Mouse (Mus musculus): Measurements from ENCODE around the gene Polr2i. TPM values are rescaled to one million over a fixed set of nuclear protein-coding genes. Genes with fewer than 3 reads are reported as not detected.
"Not testable (repeated sequence)": the region's sequence is repeated elsewhere in the genome, so short reads cannot be mapped to it uniquely, and the experiment has no call there.

Polr2i gene
- total and polyA plus RNA-seq, 3 experiments, result 23.0 to 79.0 (median 58.7) TPM

- H3K9me3 ChIP-seq (replicated peaks), result no peaks in the 10 kb centered on the region
- no peak overlapping the region for H3K4me3 ChIP-seq (ENCODE audit: low read depth, low read length)
- TF ChIP-seq GATA2 (IDR thresholded peaks at IDR 0.05; ENCODE audit: borderline replicate concordance, low read depth, low read length), result no peak
- no peak for DNase-seq (ENCODE audit: low spot score)
- no peak for ATAC-seq (ENCODE audit: extremely low read depth, insufficient number of reproducible peaks, low FRiP score, poor library complexity, severe bottlenecking)
- H3K4me1 ChIP-seq (ENCODE audit: insufficient read depth, low read depth, low read length), result peaks cover 15% of the 10 kb centered on the region
- peaks cover 10% of the 10 kb centered on the region for H3K27me3 ChIP-seq (ENCODE audit: insufficient read depth, low read length)
- no peaks in the 10 kb centered on the region for H3K36me3 ChIP-seq (replicated peaks)
These were observed 28.7 kb upstream of the Polr2i start for GRCm38 (mm10) chr7:30202895-30203690.

DNA sequence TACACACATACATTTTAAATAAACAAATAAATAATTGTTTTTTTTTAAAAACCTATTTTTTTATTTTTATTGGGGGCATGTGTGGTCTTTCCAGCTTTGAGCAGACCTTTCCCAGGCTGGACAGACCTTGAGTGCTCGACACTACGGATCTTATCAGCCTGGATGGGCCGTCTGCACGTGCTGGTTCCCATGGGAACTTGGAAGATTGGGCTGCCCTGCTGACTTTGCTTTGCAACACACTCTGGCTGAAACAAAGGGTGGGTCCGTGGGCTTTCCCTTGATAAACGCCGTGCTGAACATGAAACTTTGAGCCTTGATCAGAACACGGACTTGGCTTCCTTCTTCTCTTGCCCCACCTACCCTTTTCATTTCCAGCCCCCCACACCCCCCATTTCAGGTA is 27.4 kb upstream of the Polr2i start:
- TF ChIP-seq POLR2AphosphoS5 (IDR thresholded peaks at IDR 0.05; ENCODE audit: insufficient replicate concordance, low read depth, low read length) (no peak), GATA2 (IDR thresholded peaks at IDR 0.05; ENCODE audit: borderline replicate concordance, low read depth, low read length) (no peak), TAL1 (conservative IDR thresholded peaks at IDR 0.05; ENCODE audit: low read depth, low read length) (no peak), GATA1 (IDR thresholded peaks at IDR 0.05; ENCODE audit: borderline replicate concordance, low read length) (no peak), CTCF (IDR thresholded peaks at IDR 0.05; ENCODE audit: low read depth, low read length) (no peak)
- H3K4me3 ChIP-seq (ENCODE audit: low read depth, low read length), result no peak overlapping the region
- DNase-seq (ENCODE audit: low spot score) (no peak), ATAC-seq (ENCODE audit: extremely low read depth, insufficient number of reproducible peaks, low FRiP score, poor library complexity, severe bottlenecking) (no peak)
- peaks cover 10% of the 10 kb centered on the region for H3K27me3 ChIP-seq (ENCODE audit: insufficient read depth, low read length)
- peaks cover 9% of the 10 kb centered on the region for H3K4me1 ChIP-seq (ENCODE audit: insufficient read depth, low read depth, low read length)
- no peaks in the 10 kb centered on the region for H3K9me3 ChIP-seq (replicated peaks)
- no peaks in the 10 kb centered on the region for H3K36me3 ChIP-seq (replicated peaks)

GRCm38 (mm10) chr7:30205383-30205782 is 26.4 kb upstream of the Polr2i start:
- Histone ChIP-seq H3K27me3 (ENCODE audit: insufficient read depth, low read length) (peaks cover 7% of the 10 kb centered on the region), H3K4me3 (ENCODE audit: low read depth, low read length) (no peak overlapping the region), H3K9me3 (replicated peaks) (no peaks in the 10 kb centered on the region), H3K36me3 (replicated peaks) (no peaks in the 10 kb centered on the region), H3K4me1 (ENCODE audit: insufficient read depth, low read depth, low read length) (peaks cover 9% of the 10 kb centered on the region)
- TF ChIP-seq CTCF (IDR thresholded peaks at IDR 0.05; ENCODE audit: low read depth, low read length) (peak; percentile 78), TAL1 (conservative IDR thresholded peaks at IDR 0.05; ENCODE audit: low read depth, low read length) (no peak)
- ATAC-seq (ENCODE audit: extremely low read depth, insufficient number of reproducible peaks, low FRiP score, poor library complexity, severe bottlenecking) (peak; percentile 34; the same call in 1 of the 2 replicates), DNase-seq (ENCODE audit: low spot score) (no peak)

GRCm38 (mm10) chr7:30206364-30206763 is 25.4 kb upstream of the Polr2i start:
- not testable (repeated sequence) for H3K36me3 ChIP-seq (replicated peaks); ATAC-seq (ENCODE audit: extremely low read depth, insufficient number of reproducible peaks, low FRiP score, poor library complexity, severe bottlenecking); H3K4me1 ChIP-seq (ENCODE audit: insufficient read depth, low read depth, low read length); H3K4me3 ChIP-seq (ENCODE audit: low read depth, low read length); H3K9me3 ChIP-seq (replicated peaks); DNase-seq (ENCODE audit: low spot score)
- H3K27me3 ChIP-seq (ENCODE audit: insufficient read depth, low read length), result peaks cover 10% of the 10 kb centered on the region

DNA sequence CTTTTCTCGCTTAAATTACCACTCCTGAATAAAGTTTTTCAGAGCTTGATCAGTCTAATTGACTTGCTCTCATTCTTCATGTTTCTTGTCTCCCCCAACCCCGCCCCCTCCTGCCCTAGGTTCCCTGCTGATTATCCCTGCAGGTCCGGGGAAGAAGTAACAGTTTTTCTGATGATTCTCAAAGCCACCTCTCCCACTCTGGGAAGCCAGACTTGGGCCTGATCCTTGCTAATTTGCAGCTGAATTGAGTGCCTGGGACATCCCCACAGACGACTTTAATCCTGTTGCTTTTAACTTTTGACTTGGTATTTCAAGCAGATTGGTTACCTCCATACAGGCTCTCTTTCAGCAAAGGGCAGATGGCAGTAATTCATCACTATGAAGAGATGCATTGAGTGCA is 20.7 kb upstream of the Polr2i start:
- TF ChIP-seq GATA1 (IDR thresholded peaks at IDR 0.05; ENCODE audit: borderline replicate concordance, low read length) (no peak), CTCF (IDR thresholded peaks at IDR 0.05; ENCODE audit: low read depth, low read length) (no peak), POLR2AphosphoS5 (IDR thresholded peaks at IDR 0.05; ENCODE audit: insufficient replicate concordance, low read depth, low read length) (no peak), TAL1 (conservative IDR thresholded peaks at IDR 0.05; ENCODE audit: low read depth, low read length) (no peak), GATA2 (IDR thresholded peaks at IDR 0.05; ENCODE audit: borderline replicate concordance, low read depth, low read length) (no peak)
- H3K36me3 ChIP-seq (replicated peaks), result no peaks in the 10 kb centered on the region
- ATAC-seq (ENCODE audit: extremely low read depth, insufficient number of reproducible peaks, low FRiP score, poor library complexity, severe bottlenecking), result no peak

DNA sequence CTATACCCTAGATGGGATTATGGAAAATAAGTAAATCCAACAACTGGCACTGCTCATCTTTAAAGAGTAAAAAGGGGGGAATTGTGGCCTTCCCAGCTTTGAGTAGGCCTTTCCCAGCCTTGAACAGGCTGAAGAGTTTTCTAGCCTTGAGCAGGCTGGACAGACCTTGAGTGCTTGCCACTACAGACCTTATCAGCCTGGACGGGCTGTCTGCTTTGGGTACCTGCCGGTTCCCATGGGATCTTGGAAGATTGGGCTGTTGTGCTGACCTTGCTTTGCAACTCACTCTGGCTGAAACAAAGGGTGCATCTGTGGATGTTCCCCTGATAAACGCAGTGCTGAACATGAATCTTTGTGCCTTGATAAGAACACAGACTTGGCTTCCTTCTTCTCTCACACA is 17.9 kb upstream of the Polr2i start:
- Histone ChIP-seq H3K36me3 (replicated peaks) (no peaks in the 10 kb centered on the region), H3K9me3 (replicated peaks) (no peaks in the 10 kb centered on the region), H3K27me3 (ENCODE audit: insufficient read depth, low read length) (peaks cover 16% of the 10 kb centered on the region), H3K4me3 (ENCODE audit: low read depth, low read length) (no peak overlapping the region), H3K4me1 (ENCODE audit: insufficient read depth, low read depth, low read length) (peaks cover 11% of the 10 kb centered on the region)
- DNase-seq (ENCODE audit: low spot score), result no peak
- ATAC-seq (ENCODE audit: extremely low read depth, insufficient number of reproducible peaks, low FRiP score, poor library complexity, severe bottlenecking), result no peak
- TF ChIP-seq GATA1 (IDR thresholded peaks at IDR 0.05; ENCODE audit: borderline replicate concordance, low read length) (no peak), POLR2AphosphoS5 (IDR thresholded peaks at IDR 0.05; ENCODE audit: insufficient replicate concordance, low read depth, low read length) (no peak), GATA2 (IDR thresholded peaks at IDR 0.05; ENCODE audit: borderline replicate concordance, low read depth, low read length) (no peak), TAL1 (conservative IDR thresholded peaks at IDR 0.05; ENCODE audit: low read depth, low read length) (no peak), CTCF (IDR thresholded peaks at IDR 0.05; ENCODE audit: low read depth, low read length) (no peak)

More for the DNA sequence above, 20.7 kb upstream of the Polr2i start:
- no peak overlapping the region for H3K4me3 ChIP-seq (ENCODE audit: low read depth, low read length)
- H3K27me3 ChIP-seq (ENCODE audit: insufficient read depth, low read length), result peaks cover 22% of the 10 kb centered on the region
- H3K4me1 ChIP-seq (ENCODE audit: insufficient read depth, low read depth, low read length), result no peaks in the 10 kb centered on the region
- no peak for DNase-seq (ENCODE audit: low spot score)
- no peaks in the 10 kb centered on the region for H3K9me3 ChIP-seq (replicated peaks)

GRCm38 (mm10) chr7:30215875-30216274 is 15.9 kb upstream of the Polr2i start:
- no peak for DNase-seq (ENCODE audit: low spot score)
- Histone ChIP-seq H3K9me3 (replicated peaks) (no peaks in the 10 kb centered on the region), H3K27me3 (ENCODE audit: insufficient read depth, low read length) (peaks cover 16% of the 10 kb centered on the region), H3K4me1 (ENCODE audit: insufficient read depth, low read depth, low read length) (peaks cover 25% of the 10 kb centered on the region), H3K36me3 (replicated peaks) (no peaks in the 10 kb centered on the region), H3K4me3 (ENCODE audit: low read depth, low read length) (no peak overlapping the region)
- TF ChIP-seq GATA2 (IDR thresholded peaks at IDR 0.05; ENCODE audit: borderline replicate concordance, low read depth, low read length), result no peak
- no peak for TF ChIP-seq POLR2AphosphoS5 (IDR thresholded peaks at IDR 0.05; ENCODE audit: insufficient replicate concordance, low read depth, low read length)
- no peak for TF ChIP-seq CTCF (IDR thresholded peaks at IDR 0.05; ENCODE audit: low read depth, low read length)
- TF ChIP-seq TAL1 (conservative IDR thresholded peaks at IDR 0.05; ENCODE audit: low read depth, low read length), result no peak
- no peak for TF ChIP-seq GATA1 (IDR thresholded peaks at IDR 0.05; ENCODE audit: borderline replicate concordance, low read length)
- ATAC-seq (ENCODE audit: extremely low read depth, insufficient number of reproducible peaks, low FRiP score, poor library complexity, severe bottlenecking), result no peak

All from G1E (cell line).